Mouse (Mus musculus): Measurements from ENCODE around the gene Ptprq.

DNA sequence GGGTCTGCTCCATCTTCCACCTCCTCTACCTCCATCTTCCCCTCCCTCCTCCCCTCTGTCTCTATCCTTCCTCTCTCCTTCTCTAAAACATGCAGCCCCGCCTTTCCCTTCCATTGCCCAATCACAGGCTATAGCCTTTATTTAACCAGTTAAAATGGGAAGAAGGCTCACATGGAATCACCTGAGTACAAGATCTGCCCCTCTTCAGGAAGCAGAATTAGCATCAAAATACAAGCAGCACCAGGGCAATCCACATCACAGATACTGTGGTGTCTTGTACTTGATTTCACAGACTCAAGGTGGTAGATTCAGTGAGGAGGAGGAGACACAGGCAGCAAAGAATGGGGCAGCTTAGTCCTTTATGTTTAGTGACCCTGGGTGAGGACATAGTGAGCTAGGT, 191.1 kb downstream of the Ptprq start:
- TF ChIP-seq CTCF (IDR thresholded peaks at IDR 0.05; ENCODE audit: borderline replicate concordance, extremely low read depth, insufficient read depth, insufficient read length) (no peak), POLR2A (IDR thresholded peaks at IDR 0.05; ENCODE audit: borderline replicate concordance, extremely low read depth, insufficient read depth, insufficient read length, poor library complexity, severe bottlenecking) (no peak)
